Mouse (Mus musculus) T-helper 1 cell (primary cell): Measurements from ENCODE around the gene Actg1.

Source experiments
- in situ Hi-C: fragments of 300-600 bp; cut with MboI, MseI; formaldehyde crosslinking; loops from one replicate; pipeline ENCODE4 v1.15.1; 2025; ENCODE audit warnings: high pct_unique_total_duplicates

The Actg1 gene

DNA sequence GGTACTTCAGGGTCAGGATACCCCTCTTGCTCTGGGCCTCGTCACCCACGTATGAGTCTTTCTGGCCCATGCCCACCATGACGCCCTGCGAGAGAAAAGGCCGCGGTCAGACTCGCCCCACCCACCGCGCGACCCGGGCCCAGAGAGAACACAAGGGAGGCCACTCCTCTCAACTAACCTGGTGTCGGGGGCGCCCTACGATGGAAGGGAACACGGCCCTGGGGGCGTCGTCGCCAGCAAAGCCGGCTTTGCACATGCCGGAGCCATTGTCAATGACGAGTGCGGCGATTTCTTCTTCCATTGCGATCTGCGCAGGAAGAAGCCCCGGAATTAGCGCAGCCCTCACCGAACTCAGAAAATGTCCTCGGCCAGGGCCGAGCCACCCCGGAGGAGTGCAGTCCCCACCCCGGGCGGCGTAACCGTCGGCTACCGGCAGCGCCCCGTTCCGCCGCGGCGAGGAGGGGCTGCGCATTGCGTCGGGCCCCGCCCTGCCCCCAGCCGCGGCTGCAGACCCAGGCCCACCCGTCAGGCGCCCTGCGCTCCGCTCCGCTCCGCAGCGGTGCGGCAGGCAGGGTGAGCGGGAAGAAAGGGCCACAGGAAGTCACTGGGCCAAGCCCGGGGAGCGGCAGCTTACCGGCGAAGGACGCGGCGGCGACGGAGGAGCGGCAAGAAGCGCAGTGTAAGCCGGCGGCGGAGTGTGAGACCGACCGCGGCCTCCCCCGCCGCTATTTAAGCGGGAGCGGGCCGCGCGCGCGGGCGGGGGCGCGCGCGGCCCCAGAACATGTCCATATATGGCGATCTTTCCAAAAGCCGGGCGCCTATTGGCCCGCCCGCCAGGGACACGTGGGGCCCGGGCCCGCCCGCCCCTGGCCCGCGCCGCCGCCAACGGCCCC lies at the start of gene Actg1:
TSS of gene Actg1 (minus strand) at position 752 of the 893 bp plus-strand sequence.
- in situ Hi-C loops, result no loop called here

DNA sequence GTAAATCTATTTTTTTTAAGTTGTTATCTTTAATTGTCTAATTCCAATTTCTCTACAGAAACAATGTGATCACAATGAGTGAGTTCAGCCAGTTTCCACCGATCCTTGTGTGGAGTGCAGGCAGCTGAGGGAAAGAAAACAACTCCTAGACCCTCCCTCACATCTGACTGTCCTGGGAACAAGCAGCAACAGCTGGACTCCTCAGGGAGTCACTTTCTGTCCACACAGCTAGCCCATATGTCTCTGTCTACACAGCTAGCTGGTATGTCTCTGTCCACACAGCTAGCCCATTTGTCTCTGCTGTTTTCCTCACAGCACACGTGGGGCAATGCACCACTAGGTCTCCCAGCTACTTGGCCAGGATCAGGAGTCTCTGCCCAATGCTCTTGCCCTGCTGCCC lies 49.3 kb upstream of the Actg1 start:
- in situ Hi-C loops, result no loop called here

DNA sequence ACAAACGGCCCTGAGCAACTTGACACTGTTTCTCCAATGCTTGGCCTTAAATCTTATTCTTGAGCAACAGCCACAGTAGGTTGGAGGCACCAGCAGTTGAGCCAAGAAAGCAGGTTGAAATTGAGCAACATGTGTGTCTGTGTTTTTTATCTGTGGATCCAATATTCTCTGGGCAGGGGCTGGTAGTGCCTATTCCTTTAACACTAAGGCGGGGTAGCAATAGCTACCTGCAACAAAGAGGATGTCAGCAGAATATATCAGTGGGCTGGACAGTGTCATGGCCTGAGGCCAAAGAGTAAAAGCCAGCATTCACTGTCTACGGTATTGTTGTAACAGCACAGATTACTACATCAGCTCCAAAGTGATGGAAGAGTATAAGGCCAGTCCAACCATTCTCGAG lies 47.3 kb upstream of the Actg1 start:
- in situ Hi-C loops, result no loop called here

DNA sequence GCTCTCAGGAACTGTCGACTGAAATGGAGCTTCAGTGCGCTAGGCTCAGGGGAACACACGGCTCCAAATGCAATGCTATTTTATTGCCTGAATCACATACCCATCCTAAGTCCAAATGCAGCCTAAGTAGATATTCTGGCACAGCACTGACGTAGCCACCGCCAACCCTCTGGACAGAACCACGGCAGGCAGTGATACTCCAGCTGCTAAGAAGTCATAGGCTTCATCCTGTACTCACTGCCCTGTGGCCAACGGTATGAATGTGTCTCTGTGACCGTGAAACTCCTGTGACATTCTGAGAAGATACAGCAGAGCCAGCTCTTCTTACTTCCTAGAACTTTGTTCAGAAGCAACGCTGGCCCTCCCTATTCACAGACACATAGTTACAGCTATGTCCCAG lies 40.2 kb upstream of the Actg1 start:
- in situ Hi-C loops, result no loop called here

DNA sequence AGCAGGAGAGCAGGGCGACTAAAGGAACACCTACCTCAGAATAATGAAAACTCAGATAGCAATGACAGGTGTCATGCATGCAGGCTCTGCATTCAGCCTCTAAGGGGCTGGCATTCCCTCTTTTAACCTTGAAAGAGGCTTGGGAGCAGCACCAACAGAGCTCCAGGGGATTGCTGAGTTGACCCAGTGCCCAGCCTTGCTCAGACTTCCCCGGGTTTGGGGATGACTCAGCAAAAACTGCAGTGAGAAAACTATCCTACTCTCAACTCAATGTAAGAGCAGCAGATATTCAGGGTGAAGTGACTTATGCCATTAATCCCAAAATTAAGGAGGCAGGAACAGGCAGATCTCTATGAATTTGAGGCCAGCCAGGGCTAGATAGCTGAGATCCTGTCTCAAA lies 38.8 kb upstream of the Actg1 start:
- in situ Hi-C loops, result no loop called here

DNA sequence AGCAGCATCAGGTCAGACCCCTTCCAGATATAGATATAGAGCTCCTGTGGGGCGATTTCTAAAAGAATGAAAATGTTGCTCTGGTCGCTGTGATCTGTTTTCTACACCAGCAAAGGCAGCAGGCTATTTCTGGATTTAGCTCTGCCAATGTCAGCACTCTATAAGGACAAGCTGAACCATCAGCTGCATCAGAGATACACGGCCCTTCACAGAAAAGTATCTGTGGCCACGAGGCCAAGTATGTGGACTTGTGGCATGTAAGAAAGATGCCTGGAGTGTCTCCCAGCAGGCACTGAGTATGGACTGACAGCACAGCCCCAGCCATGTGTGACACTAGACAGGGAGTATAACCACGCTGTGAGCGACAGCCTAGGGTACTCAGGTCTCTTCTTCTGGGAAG lies 38.3 kb upstream of the Actg1 start:
- in situ Hi-C loops, result no loop called here

DNA sequence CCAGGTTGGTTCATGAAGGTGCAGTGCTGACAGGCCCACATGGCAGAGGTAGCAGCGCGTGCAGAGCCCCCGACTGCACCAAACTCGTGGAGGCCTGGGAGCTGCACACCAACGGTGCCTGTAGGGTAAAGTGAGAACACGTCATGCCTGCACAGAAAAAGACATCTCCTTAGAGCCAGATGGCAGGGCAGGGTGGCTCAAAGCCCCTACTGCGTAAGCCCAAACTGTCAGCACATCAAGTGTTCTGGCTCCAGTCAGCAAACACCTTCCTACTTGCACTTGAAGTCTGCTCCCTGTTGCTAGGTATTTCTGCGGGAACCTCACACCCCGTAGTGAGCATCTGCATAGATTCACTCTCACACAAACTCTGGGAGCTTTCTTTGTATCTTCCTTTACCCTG lies 34.2 kb upstream of the Actg1 start:
- in situ Hi-C loops, result no loop called here

DNA sequence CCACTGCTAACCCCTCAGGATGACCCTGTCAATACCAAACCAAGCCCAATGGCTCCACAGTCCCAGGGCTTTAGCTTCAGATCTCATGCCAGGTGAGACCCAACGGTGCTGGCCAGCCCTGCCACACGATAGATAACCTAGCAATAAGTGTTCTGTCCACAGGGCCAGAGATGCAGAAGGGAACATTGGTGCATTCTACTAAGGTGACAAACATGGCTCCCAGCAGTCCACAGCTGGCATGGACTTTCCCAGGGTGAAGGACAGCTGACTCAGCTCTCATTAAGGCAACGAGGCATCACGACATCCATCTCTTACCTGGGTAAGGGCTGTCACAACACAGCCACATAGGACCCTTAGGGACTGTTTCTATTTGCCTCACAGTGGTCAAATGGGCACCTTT lies 32.8 kb upstream of the Actg1 start:
- in situ Hi-C loops, result no loop called here

DNA sequence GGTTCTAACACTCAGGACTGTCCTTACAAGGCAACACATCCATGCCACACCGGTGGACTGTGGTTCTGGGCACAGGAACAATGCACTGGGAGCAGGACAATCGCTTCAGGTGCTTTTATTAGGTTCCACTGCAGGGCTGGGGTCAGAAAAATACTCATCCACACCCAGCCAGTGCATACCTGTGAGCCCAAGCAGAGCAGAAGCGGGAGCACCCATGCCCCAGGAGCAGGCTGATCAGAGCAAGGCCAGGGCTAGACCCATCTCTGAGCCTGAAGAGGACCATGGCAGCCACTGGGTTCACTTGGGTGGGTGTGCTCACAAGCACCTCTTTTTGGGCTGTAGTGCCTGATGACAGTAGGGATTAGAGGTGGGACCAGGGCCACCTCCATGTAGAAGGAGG lies 31.9 kb upstream of the Actg1 start:
- in situ Hi-C loops, result no loop called here

DNA sequence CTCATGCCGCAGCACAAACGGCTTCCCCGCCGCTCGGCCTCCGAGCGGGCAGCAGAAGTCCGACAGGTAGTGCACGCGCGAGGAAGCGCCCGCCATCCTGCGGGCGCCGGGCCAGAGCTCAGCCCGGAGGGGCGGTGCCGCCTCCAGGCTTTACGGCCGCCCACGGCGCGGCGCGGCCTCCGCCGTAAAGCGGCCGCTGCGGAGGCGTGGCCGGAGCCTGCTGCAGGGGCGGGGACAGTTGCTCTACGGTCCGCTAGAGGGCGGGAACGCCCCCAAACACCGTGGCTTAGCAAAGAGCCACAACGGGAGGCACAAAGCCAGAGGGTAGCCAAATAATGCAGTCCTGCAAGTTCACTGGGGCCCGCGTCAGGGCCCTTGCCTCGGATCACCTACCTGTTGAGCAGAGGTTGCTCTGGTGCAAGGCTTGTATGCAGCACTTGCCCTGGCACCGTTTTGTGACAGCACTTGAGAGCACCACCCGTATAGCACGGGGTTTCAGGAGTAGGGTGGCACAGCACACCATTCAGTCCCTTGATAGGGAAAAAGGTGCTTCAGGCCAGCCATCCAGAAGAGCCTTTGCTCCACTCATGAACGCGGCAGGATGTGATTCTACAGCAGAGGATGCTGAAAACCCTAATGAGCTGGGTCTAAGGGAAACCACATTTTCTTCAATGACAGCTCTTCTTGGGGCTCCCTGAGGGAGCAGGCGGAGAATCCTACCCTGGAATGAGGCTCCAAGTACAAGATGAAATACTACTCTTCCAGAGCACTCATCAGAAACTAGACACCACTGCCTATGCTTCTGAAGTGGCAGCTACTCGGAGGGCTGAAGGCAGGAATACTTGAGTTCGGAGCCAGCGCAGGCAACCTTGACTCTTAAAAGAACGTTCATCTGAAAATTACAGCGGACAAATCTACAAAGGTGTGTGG lies 30.5 kb upstream of the Actg1 start, which contains the start of gene Faap100:
TSS of gene Faap100 (minus strand) at position 154 of the 930 bp plus-strand sequence.
- in situ Hi-C loops, result no loop called here

DNA sequence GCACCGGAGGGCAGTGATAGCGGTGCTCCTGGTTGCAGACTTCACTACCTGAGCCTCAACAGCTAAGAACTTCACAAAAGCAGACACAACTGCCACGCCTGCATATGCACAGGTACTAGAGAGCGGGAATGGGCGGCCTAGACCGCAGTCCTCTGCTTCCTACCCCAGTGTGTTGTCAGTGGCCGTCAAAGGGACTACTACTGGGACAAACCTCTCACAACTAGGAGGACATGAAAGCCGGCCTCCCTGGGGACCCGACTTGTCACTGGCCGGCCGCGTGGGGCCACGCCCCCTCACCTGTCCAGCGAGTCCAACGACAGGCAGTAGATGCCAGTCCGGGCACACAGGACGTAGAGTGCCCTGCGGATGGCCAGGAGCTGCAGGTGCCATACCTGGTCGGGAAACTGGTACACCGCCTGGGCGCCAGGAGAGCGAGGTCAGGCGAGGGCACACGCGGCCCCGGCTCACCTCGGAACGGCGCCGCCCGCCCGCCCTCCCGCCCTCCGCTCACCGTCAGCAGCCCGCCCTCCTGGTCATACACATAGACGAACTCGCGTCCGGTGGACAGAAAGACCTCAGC lies 29.8 kb upstream of the Actg1 start:
- in situ Hi-C loops, result no loop called here

DNA sequence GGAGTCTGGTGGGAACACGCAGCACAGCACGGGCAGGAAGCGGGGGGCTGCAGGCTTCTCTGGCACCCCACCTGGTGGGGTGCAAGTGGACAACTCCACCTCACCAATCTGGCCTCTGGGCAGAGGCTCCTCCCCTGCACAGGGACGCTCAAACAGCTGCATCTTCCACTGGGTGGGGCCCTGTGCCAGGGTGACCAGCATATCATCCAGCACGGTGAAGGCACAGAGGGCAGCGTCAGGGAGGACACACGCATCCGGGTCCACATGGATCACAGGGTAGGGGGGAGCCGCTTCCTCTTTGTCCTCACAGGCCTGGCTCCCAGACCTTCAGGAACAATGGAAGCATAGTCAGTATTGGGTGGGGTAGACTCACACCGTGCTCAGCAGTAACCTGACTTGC lies 29.0 kb upstream of the Actg1 start:
- in situ Hi-C loops, result no loop called here

DNA sequence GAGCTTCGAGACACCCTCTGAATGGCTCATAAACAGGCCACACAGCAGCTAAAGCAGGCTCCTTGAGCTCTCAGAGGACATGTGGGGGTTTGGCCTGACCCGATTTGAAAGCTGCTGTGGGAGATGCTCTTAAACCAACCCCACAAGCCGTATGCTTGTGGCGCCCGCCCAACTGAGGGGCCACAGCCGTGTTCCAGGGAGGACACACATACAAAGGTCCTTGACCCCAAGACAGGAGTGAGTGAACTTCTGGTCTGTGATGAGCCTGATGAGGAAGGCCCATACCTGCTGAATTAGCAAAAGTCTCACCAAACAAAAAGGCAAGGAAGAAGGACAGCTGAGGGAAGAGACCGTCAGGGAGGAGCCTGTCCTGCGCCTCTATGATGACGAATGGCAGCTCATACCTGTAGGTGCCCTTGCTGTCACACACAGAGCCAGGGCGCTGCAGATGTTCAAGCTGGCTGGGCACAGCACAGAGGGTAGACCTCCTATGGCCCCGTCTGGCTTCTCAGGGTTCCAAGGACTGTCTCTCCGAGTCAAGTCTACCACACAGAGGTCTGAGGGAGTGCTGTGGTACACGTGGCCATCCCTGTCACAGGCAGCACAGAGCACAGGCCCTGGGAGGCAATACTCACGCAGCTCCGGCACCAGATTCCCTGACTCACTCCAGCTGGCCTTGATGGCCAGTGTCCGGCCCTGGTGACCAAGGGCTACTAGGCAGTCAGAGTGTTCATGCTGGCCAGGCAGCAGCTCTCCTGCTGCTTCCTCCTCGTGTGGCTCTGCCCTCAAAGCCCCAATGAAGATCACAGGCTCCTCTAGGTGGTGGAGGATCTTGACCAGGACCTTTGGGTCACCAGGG lies 28.2 kb upstream of the Actg1 start:
- in situ Hi-C loops, result no loop called here

DNA sequence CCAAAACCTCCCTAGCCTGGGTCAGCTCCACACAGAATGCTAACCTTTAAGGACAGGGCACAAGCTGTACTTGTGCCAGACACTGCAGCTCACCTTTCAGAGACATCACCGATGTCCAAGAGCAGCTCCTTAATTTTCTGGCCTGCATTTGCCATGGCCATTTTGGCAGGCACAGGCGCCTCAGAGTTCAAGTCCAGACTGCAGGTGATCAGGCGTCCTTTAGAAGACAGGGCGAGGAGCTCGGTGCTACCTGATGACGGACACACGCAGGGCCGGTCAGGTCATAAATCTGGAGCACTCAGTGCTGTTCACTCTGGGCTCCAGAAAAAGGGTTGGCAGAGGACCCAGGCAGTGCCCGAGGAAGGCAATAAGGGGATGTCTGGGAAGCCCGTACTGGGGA lies 27.0 kb upstream of the Actg1 start:
- in situ Hi-C loops, result no loop called here

DNA sequence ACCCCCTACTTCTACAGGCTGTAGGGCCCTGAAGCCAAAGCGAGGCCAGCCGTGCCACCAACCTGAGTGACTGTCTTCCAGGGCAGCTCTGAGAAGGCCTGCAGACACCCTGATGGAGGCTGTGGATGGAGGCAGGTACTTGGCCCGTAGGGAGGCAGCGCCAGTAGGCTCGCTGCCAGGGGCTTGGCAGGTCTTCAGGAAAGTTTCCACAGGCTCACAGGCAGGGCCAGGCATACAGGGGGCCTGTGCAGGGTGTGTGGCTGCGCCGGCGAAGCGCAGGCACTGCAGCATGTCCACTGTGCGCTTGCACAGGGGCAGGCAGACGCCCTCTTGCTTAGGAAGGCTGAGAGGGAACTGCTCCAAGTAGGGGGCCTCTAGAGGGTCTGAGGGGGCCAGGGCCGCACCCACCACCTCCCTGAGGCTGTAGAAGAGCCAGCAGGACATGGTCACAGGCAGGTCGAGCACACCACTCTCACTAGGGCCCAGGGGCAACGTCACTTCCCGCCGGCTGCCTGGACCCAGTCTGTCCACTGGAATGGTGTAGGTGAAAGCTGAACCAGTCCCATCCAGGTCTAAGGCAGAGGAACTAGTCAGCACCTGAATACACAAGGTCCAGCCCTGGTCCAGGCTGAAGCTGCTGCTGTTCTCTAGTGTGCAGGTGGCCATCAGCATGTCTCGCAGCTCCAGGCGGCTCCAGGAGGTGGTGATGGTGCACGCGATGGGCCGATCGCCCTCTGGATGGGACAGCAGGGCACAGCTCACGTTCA lies 25.7 kb upstream of the Actg1 start:
- in situ Hi-C loops, result no loop called here

DNA sequence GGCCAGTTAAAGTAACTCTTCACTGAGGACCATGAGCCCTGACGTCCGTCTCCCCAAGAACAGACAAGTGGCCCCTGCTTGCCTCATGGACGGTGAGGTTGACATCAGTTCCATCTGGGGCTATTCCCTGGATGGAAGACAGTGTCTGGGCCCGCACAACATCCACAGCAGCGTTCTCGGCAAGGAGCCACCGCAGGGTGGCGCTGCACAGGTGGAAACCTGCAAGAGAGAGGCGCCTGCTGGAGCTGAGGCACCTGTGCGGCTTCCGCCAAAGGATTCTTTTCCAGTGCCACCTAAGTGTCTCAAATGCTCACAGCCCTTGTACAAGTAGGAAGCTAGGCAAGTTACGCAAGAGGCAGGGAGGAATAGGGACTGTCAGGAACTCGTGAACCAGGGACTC lies 24.7 kb upstream of the Actg1 start:
- in situ Hi-C loops, result no loop called here

DNA sequence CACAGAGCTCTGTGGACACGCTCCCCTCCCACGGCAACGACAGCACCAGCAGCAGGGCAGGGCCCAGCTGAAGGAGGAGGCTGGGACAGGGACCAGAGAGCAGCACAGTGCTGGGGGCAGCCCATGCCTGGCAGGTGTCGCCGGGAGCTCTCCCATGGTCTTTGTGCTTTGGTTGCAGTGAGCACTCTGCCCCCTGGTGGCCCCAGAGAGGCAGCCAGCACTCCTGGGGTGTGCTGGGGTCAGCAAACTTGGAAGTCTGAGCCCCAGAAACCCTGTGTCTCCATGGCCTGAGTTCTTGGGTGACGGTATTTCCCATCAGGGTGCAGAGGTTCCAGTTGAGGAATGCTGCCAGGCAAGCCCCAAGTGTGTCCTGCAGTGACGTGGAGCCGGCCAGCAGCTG lies 21.3 kb upstream of the Actg1 start:
- in situ Hi-C loops, result no loop called here

DNA sequence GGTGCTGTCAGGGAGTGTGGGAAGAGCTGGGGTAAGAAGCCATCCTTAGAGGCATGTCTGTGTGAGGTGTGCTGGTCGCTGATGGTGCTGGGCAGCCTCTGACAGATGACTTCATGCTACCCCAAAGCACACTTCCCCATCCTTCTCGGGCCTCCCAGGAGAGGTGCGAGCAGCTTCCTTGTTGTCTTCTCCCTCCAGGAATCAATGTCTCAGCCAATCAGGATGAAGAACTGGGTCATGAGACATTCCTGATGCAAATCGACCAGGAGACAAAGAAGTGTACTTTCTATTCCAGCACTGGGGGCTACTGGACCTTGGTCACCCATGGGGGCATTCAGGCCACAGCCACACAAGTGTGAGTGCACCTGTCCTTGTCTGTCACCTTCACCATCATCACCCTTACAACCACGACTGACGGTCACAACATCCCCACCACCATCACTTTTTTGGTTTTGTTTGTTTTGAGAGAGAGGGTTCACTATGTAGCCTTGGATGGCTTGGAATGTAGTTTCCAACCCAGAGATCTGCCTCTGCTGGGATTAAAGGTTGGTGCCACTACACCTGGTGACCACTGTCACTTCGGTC lies 18.2 kb upstream of the Actg1 start:
- in situ Hi-C loops, result no loop called here

DNA sequence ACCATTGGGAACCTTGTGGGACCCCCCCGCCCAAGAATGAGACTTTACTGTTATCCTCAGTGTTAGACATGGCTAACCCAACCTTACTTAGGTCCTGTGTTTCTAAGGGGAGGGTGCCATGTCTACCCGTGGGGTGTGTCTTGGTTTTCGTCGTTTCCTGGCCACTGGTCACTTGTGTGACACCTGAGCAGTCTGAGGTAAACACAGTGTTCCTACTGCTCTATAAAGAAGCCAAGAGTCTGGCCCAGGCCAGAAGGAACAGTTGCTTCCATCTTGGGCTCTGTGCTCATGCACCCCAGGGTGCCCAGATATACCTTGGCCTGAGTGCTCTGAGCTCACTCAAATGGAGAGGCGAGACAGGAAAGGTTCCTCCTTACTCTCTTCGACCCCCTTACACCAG lies 14.5 kb upstream of the Actg1 start:
- in situ Hi-C loops, result no loop called here

DNA sequence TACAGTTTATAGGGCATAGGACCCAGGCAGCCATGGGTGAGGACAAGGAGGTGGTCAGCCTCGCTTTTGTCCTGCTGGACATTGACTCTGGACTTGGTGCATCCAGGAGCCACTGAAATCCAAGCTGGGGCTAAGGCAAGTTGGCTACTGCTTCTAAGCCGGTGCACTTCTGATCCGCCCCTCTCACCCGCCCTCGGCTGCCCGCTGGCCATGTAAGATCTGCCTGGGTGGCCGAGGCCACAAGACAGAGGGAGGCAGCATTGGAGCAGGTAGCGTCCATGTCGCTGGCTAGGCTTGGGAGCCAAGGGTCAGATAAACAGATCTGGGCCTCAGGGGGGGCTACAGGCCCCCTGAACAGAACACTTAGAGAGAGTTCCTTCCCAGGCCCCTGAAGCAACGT lies 13.0 kb upstream of the Actg1 start, which contains the start of gene Fscn2:
TSS of gene Fscn2 (plus strand) at position 240 of the 400 bp plus-strand sequence.
- in situ Hi-C loops, result no loop called here
